Mouse (Mus musculus) liver, postnatal 0 days (tissue): ENCODE measurements around the gene Icam4. TPM values are rescaled to one million over a fixed set of nuclear protein-coding genes. Genes with fewer than 3 reads are reported as not detected.

Experiments
- ATAC-seq: fragments of 200-750 bp; cut with Nextera tagmentation; 2 replicates; pipeline ENCODE4 v1.8.0; 2017; ENCODE audit warnings: mild to moderate bottlenecking, moderate library complexity
- DNase-seq: peaks from one replicate; pipeline ENCODE4 v3.0.0-alpha.2; 2016
- H3K27ac ChIP-seq: fragments of 300-500 bp; sonication (generic); 2 replicates; pipeline ENCODE4 v1.5.1; 2014; ENCODE audit warnings: antibody characterized with exemption, moderate library complexity, mild to moderate bottlenecking, low read depth
- H3K27me3 ChIP-seq: fragments of 300-500 bp; sonication (generic); 2 replicates; pipeline ENCODE4 v1.6.1; 2014; ENCODE audit warnings: low read length, control low read depth, mixed read lengths; ENCODE audit not compliant: insufficient read depth
- H3K36me3 ChIP-seq: fragments of 300-500 bp; sonication (generic); replicated peaks from 2 replicates; pipeline ENCODE4 v1.6.1; 2014; ENCODE audit warnings: mild to moderate bottlenecking, control low read depth, low read length, moderate library complexity, mixed read lengths; ENCODE audit not compliant: insufficient read depth
- H3K4me1 ChIP-seq: fragments of 300-500 bp; sonication (generic); 2 replicates; pipeline ENCODE4 v1.6.1; 2014; ENCODE audit warnings: antibody characterized with exemption, mild to moderate bottlenecking, control low read depth; ENCODE audit not compliant: insufficient read depth
- H3K4me2 ChIP-seq: fragments of 300-500 bp; sonication (generic); 2 replicates; pipeline ENCODE4 v1.6.1; 2014; ENCODE audit warnings: low read depth, mild to moderate bottlenecking, low read length, moderate library complexity, mixed read lengths
- H3K4me3 ChIP-seq: fragments of 300-500 bp; sonication (generic); 2 replicates; pipeline ENCODE4 v1.5.1; 2014; ENCODE audit warnings: low read depth, low read length
- H3K9ac ChIP-seq: fragments of 300-500 bp; sonication (generic); replicated peaks from 2 replicates; pipeline ENCODE4 v1.6.1; 2014; ENCODE audit warnings: mild to moderate bottlenecking, moderate library complexity
- H3K9me3 ChIP-seq: fragments of 300-500 bp; sonication (generic); 2 replicates; pipeline ENCODE4 v1.6.1; 2016; ENCODE audit warnings: mild to moderate bottlenecking, control low read depth, low read length, mixed read lengths
- CTCF ChIP-seq: sonication (generic); IDR thresholded peaks from 2 replicates; pipeline ENCODE4 v1.5.1; 2016; ENCODE audit warnings: antibody characterized with exemption, low read depth
- EP300 ChIP-seq: IDR thresholded peaks from 2 replicates; pipeline ENCODE4 v1.6.1; 2016; ENCODE audit warnings: antibody characterized with exemption, low read depth, mild to moderate bottlenecking
- WGBS: fragments of 180-500 bp; shearing (Covaris S2); extraction: QIAGEN DNeasy Blood & Tissue Kit; methylation state at CpG from one replicate; pipeline ENCODE4 v1.1.7; 2014; ENCODE audit not compliant: insufficient replicate concordance; 5-methylcytosine and 5-hydroxymethylcytosine counted together
- microRNA counts: library from miRNA; unstranded; fragments of <30 nt; microRNA quantifications from one replicate; lab custom pipeline; 2015
- microRNA-seq: library from miRNA; unstranded; fragments of <30 nt; microRNA quantifications from one replicate; pipeline ENCODE4, GENCODE M21; 2016
- polyA plus RNA-seq: library from polyadenylated mRNA; unstranded; fragments of >200 nt; fragmentation: Nextera tagmentation; extraction: Ambion mirVana; gene quantifications from 2 replicates; pipeline ENCODE4 v1.2.1, GENCODE M21; 2015

Icam4 gene
- polyA plus RNA-seq, 1 experiment from 2014 or later, result 57.7 TPM

- peaks cover 16% of the 10 kb centered on the region for H3K4me1 ChIP-seq
- no peaks in the 10 kb centered on the region for H3K9me3 ChIP-seq
- DNase-seq, result no peak
- no peaks in the 10 kb centered on the region for H3K27me3 ChIP-seq
- 68% methylated on average over 1 of the region's 1 CpGs for WGBS
- no peak overlapping the region for H3K9ac ChIP-seq
- H3K4me2 ChIP-seq, result peak overlapping the region; percentile 88
- no peak for ATAC-seq
- no peak overlapping the region for H3K4me3 ChIP-seq
- H3K27ac ChIP-seq, result peak overlapping the region; percentile 64
- peaks cover 37% of the 10 kb centered on the region for H3K36me3 ChIP-seq
- no peak for TF ChIP-seq EP300
- no peak for TF ChIP-seq CTCF
Measured at GRCm38 (mm10) chr9:21074173-21074572, 45.0 kb downstream of the Icam4 start.

- ATAC-seq, result no peak
- WGBS, result 92% methylated on average over 3 of the region's 3 CpGs
Measured at GRCm38 (mm10) chr9:21075625-21076024, 46.5 kb downstream of the Icam4 start.

More at GRCm38 (mm10) chr9:21075625-21076024, 46.5 kb downstream of the Icam4 start:
- Histone ChIP-seq H3K4me3 (no peak overlapping the region), H3K9ac (no peak overlapping the region), H3K4me2 (no peak overlapping the region), H3K36me3 (peaks cover 49% of the 10 kb centered on the region), H3K9me3 (no peaks in the 10 kb centered on the region), H3K27me3 (no peaks in the 10 kb centered on the region), H3K4me1 (peaks cover 16% of the 10 kb centered on the region), H3K27ac (no peak overlapping the region)
- no peak for DNase-seq
- no peak for TF ChIP-seq EP300
- no peak for TF ChIP-seq CTCF

MicroRNAs within 50 kb of the gene (microRNA counts, 519-probe panel; counts per million panel counts)
- microRNA mmu-miR-1900 (lab: Ali Mortazavi, UCI), result not detected

Small RNA genes within 50 kb of the gene (microRNA-seq; reads per million reads assigned to microRNA genes)
- gene Mir1900, result not detected
- gene Mir7082, result not detected

Other genes with a start within 250 kb of the Icam4 start
- 0.83 and 1.0 TPM in 2 replicates for gene Col5a3, start 214.3 kb upstream of the Icam4 start, polyA plus RNA-seq
- not detected in 2 replicates for gene Rdh8, start 210.9 kb upstream of the Icam4 start, polyA plus RNA-seq
- gene A230050P20Rik, start 160.7 kb upstream of the Icam4 start, polyA plus RNA-seq, result 3.5 and 5.4 TPM in 2 replicates
- gene Angptl6, start 149.6 kb upstream of the Icam4 start, polyA plus RNA-seq, result 16.6 TPM in 2 replicates
- 32.4 and 32.5 TPM in 2 replicates for gene Ppan, start 141.2 kb upstream of the Icam4 start, polyA plus RNA-seq
- 128 and 129 TPM in 2 replicates for gene Eif3g, start 130.8 kb upstream of the Icam4 start, polyA plus RNA-seq
- gene Dnmt1, start 69.5 kb upstream of the Icam4 start, polyA plus RNA-seq, result 20.3 and 24.5 TPM in 2 replicates
- 2.4 and 3.1 TPM in 2 replicates for gene S1pr2, start 52.6 kb upstream of the Icam4 start, polyA plus RNA-seq
- 54.6 and 55.0 TPM in 2 replicates for gene Mrpl4, start 26.6 kb upstream of the Icam4 start, polyA plus RNA-seq
- gene Icam1, start 13.4 kb upstream of the Icam4 start, polyA plus RNA-seq, result 12.7 and 13.6 TPM in 2 replicates
- gene Icam5, start 2.7 kb downstream of the Icam4 start, polyA plus RNA-seq, result 0.05 and 0.08 TPM in 2 replicates
- 0.51 TPM in 1 of 2 replicates, not detected in the other for gene Zglp1, start 37.7 kb downstream of the Icam4 start, polyA plus RNA-seq
- 0.06 and 0.11 TPM in 2 replicates for gene Gm49373, start 43.7 kb downstream of the Icam4 start, polyA plus RNA-seq
- 26.7 and 29.9 TPM in 2 replicates for gene Fdx1l, start 44.2 kb downstream of the Icam4 start, polyA plus RNA-seq
- 0.40 and 0.61 TPM in 2 replicates for gene Gm38431, start 62.6 kb downstream of the Icam4 start, polyA plus RNA-seq
- gene Raver1, start 62.6 kb downstream of the Icam4 start, polyA plus RNA-seq, result 8.3 and 9.5 TPM in 2 replicates
- 4.5 and 5.4 TPM in 2 replicates for gene Tyk2, start 101.9 kb downstream of the Icam4 start, polyA plus RNA-seq
- 81.1 and 84.1 TPM in 2 replicates for gene Cdc37, start 120.6 kb downstream of the Icam4 start, polyA plus RNA-seq
- 1.4 and 1.5 TPM in 2 replicates for gene Pde4a, start 136.3 kb downstream of the Icam4 start, polyA plus RNA-seq
- 22.9 and 26.5 TPM in 2 replicates for gene Keap1, start 210.0 kb downstream of the Icam4 start, polyA plus RNA-seq
- 0.08 and 0.17 TPM in 2 replicates for gene S1pr5, start 219.1 kb downstream of the Icam4 start, polyA plus RNA-seq
- 49.3 and 51.2 TPM in 2 replicates for gene Atg4d, start 235.9 kb downstream of the Icam4 start, polyA plus RNA-seq